Mouse (Mus musculus): ENCODE results near the gene 4933428G20Rik.

The 4933428G20Rik gene

GRCm38 (mm10) chr11:97499865-97500719 is at the start of gene 4933428G20Rik:
4933428G20Rik (minus strand) TSS chr11:97500340.
- no peak for DNase-seq (ENCODE audit: extremely low read depth, low read depth, low spot score)

- DNase-seq (ENCODE audit: extremely low read depth, low read depth, low spot score): no peak
Measured at GRCm38 (mm10) chr11:97548757-97549156, 48.6 kb upstream of the 4933428G20Rik start.

GRCm38 (mm10) chr11:97547957-97548706 is 48.0 kb upstream of the 4933428G20Rik start:
- DNase-seq (ENCODE audit: extremely low read depth, low read depth, low spot score): no peak

GRCm38 (mm10) chr11:97546804-97547411 is 46.8 kb upstream of the 4933428G20Rik start:
- no peak for DNase-seq (ENCODE audit: extremely low read depth, low read depth, low spot score)

GRCm38 (mm10) chr11:97545808-97546560 is 45.8 kb upstream of the 4933428G20Rik start:
- DNase-seq (ENCODE audit: extremely low read depth, low read depth, low spot score): no peak

- DNase-seq (ENCODE audit: extremely low read depth, low read depth, low spot score): no peak
Measured at GRCm38 (mm10) chr11:97543883-97544282, 43.7 kb upstream of the 4933428G20Rik start.

GRCm38 (mm10) chr11:97543181-97543733 is 43.1 kb upstream of the 4933428G20Rik start:
- no peak for DNase-seq (ENCODE audit: extremely low read depth, low read depth, low spot score)

- DNase-seq (ENCODE audit: extremely low read depth, low read depth, low spot score): no peak
Measured at GRCm38 (mm10) chr11:97542171-97543150, 42.3 kb upstream of the 4933428G20Rik start.

- DNase-seq (ENCODE audit: extremely low read depth, low read depth, low spot score): no peak
Measured at GRCm38 (mm10) chr11:97540604-97541003, 40.5 kb upstream of the 4933428G20Rik start.

GRCm38 (mm10) chr11:97540136-97540535 is 40.0 kb upstream of the 4933428G20Rik start:
- DNase-seq (ENCODE audit: extremely low read depth, low read depth, low spot score): no peak

GRCm38 (mm10) chr11:97539622-97540021 is 39.5 kb upstream of the 4933428G20Rik start:
- DNase-seq (ENCODE audit: extremely low read depth, low read depth, low spot score): no peak

GRCm38 (mm10) chr11:97537580-97538089 is 37.5 kb upstream of the 4933428G20Rik start:
- DNase-seq (ENCODE audit: extremely low read depth, low read depth, low spot score): no peak

- DNase-seq (ENCODE audit: extremely low read depth, low read depth, low spot score): no peak
Measured at GRCm38 (mm10) chr11:97536835-97537579, 36.9 kb upstream of the 4933428G20Rik start.

- no peak for DNase-seq (ENCODE audit: extremely low read depth, low read depth, low spot score)
Measured at GRCm38 (mm10) chr11:97536083-97536747, 36.1 kb upstream of the 4933428G20Rik start.

GRCm38 (mm10) chr11:97535660-97536059 is 35.5 kb upstream of the 4933428G20Rik start:
- no peak for DNase-seq (ENCODE audit: extremely low read depth, low read depth, low spot score)

GRCm38 (mm10) chr11:97535308-97535630 is 35.1 kb upstream of the 4933428G20Rik start:
- no peak for DNase-seq (ENCODE audit: extremely low read depth, low read depth, low spot score)

GRCm38 (mm10) chr11:97534442-97535307 is 34.5 kb upstream of the 4933428G20Rik start:
- DNase-seq (ENCODE audit: extremely low read depth, low read depth, low spot score): no peak
